Mouse (Mus musculus): ENCODE measurements around the gene Serp2. TPM values are rescaled to one million over a fixed set of nuclear protein-coding genes. Genes with fewer than 3 reads are reported as not detected.

Serp2 gene
- polyA plus RNA-seq, 1 experiment: 1.0 TPM

- no peak for DNase-seq (ENCODE audit: low read depth, low spot score)
Measured at GRCm38 (mm10) chr14:76531027-76531660, 25.5 kb downstream of the Serp2 start.

DNA sequence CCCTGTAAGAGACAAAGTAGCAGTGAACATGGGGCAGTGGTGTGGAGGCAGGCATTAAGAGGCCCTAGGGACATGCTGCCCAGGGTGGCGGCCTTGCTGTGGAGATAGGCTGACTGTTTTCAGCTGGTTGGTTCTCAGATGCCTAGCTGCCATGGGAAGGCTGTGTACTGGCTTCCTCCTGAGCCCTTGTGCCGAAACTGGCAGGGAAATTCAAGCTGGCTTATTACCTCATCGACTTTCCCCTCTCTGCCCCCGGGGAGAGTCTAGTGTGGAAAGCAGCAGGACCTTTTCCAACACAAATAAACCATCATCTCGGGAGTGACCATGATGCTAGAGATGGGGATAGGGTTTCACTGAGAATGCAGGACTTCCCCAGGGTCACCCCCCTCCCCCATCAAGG lies 28.0 kb downstream of the Serp2 start:
- 27% methylated on average over 5 of the region's 5 CpGs for WGBS
- DNase-seq (ENCODE audit: low read depth, low spot score): no peak

More at GRCm38 (mm10) chr14:76531027-76531660, 25.5 kb downstream of the Serp2 start:
- WGBS: 87% methylated on average over 7 of the region's 7 CpGs

GRCm38 (mm10) chr14:76527758-76528313 lies 28.9 kb downstream of the Serp2 start:
- DNase-seq (ENCODE audit: low read depth, low spot score): no peak
- 60% methylated on average over 9 of the region's 9 CpGs for WGBS

DNA sequence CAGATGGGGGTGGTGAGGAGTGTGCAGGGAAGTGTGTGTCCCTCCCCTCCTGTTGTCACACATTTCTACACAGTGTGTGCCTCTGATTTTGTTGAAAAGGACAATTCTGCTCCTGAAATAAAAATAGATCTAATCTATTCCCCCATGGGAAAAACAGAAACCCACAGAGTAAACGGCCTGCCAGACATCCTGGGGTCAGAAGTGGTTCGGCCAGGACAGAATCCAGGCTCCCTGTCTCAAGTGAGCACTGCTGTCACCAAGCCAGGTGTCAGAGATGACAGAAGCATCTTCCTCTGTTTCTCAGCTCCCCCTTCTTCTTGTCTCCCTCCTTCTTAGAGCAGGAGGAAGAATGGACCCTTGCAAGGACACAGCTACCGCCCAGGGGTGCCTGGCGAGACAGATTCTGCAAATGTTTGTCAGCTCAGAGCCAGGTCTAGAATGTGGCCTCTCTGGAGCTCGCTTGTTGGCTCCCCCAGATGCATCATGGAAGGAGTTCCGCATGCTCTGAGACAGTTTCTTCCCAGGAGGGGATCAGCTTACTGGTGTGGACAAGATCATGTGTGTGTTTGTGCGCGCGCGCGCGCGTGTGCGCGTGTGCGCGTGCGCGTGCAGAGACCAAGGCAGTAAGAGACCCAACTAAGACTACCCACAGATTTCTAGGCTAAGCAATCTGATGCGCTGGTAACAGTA lies 29.5 kb downstream of the Serp2 start:
- no peak for DNase-seq (ENCODE audit: low read depth, low spot score)
- 94% methylated on average over 20 of the region's 20 CpGs for WGBS

- 76% methylated on average over 6 of the region's 6 CpGs for WGBS
- no peak for DNase-seq (ENCODE audit: low read depth, low spot score)
Measured at GRCm38 (mm10) chr14:76526467-76526866, 30.2 kb downstream of the Serp2 start.

GRCm38 (mm10) chr14:76523344-76523743 lies 33.3 kb downstream of the Serp2 start:
- DNase-seq (ENCODE audit: low read depth, low spot score): no peak
- WGBS: 89% methylated on average over 1 of the region's 1 CpGs

- 90% methylated on average over 3 of the region's 3 CpGs for WGBS
- no peak for DNase-seq (ENCODE audit: low read depth, low spot score)
Measured at GRCm38 (mm10) chr14:76521308-76521707, 35.4 kb downstream of the Serp2 start.

DNA sequence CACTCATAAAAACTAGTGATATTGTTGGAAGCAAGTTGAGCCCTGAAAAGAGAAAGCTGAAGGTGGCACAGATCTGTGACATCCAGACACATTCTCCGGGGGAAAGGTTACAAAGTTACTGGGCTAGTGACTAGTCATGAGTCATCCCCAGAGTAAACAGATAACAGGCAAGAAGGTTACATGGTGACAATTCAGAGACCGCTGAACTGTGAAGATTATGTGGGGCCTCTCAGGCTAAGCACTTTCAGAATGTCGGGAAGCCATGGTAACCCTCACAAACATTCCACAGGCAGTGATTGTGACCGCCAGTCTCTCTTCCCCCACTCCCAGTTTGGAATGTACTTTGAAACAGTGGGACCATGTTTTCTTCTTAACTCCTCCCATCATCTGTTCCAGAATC lies 36.1 kb downstream of the Serp2 start:
- WGBS: 18% methylated on average over 4 of the region's 4 CpGs

DNA sequence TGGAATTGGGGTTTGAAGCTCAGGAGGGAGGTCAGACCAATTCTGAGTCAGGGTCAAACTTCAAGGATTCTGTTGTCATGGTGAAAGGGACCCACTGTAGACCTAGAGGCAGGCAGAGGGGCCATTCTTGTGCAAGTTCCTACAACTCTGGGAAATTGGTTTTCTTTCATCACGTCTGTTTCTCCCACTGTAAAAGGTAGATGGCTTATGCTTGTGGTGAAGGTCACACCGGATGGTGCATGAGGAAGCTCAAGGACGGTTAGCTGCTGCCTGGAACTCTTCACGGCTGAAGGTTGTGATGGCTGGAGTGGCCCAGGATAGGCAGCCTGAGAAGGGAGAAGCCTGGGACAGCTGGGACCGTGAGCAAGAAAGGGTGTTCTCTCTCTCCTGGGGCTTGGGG lies 38.5 kb downstream of the Serp2 start:
- WGBS: 86% methylated on average over 5 of the region's 5 CpGs

More for the DNA sequence above, 36.1 kb downstream of the Serp2 start:
- no peak for DNase-seq (ENCODE audit: low read depth, low spot score)

DNA sequence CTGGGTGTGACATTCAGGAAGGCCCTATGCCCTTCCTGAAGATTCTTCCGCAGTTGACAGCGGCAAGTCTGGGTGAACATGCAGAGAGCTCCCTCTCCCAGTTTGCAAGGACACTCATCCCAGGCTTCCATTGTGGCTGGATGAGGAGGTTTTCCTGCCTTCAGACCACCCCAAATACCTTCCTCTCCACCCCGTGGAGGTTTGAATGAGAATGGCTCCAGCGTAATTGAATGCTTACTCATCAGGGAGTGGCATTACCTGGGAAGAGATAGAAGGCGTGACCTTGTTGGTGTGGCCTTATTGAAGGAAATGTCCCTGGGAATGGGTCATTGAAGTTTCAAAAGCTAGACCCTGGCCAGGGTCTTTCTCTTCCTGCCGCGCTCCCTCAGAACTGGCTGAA lies 41.1 kb downstream of the Serp2 start:
- WGBS: 82% methylated on average over 7 of the region's 7 CpGs
- DNase-seq (ENCODE audit: low read depth, low spot score): no peak

More for the DNA sequence above, 38.5 kb downstream of the Serp2 start:
- DNase-seq (ENCODE audit: low read depth, low spot score): no peak

DNA sequence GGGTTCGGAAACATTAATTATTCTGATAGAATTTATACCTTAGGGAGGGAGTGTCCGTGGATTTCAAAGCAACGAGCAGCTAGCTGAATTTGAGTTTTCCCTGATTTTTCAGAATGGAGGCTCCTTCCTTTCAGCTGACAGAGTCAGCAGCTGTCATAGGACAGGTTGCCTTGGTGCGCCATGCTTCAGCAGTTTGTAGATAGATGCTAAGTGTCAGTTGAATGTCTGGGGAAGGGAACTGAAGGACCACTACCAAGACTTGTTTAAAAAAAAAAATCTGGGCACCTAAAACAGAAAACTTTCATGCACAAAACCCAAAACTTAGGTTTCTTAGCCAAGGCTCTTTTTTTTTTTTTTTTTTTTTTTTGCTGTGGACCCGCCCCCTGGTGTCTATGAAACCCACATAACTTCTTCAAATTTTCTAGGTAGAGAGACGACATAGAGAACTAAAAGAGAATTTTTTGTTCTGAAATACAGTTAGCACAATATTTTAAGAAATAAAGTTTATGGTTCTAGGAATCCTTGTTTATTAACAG lies 42.6 kb downstream of the Serp2 start:
- no peak for DNase-seq (ENCODE audit: low read depth, low spot score)
- 76% methylated on average over 6 of the region's 6 CpGs for WGBS

DNA sequence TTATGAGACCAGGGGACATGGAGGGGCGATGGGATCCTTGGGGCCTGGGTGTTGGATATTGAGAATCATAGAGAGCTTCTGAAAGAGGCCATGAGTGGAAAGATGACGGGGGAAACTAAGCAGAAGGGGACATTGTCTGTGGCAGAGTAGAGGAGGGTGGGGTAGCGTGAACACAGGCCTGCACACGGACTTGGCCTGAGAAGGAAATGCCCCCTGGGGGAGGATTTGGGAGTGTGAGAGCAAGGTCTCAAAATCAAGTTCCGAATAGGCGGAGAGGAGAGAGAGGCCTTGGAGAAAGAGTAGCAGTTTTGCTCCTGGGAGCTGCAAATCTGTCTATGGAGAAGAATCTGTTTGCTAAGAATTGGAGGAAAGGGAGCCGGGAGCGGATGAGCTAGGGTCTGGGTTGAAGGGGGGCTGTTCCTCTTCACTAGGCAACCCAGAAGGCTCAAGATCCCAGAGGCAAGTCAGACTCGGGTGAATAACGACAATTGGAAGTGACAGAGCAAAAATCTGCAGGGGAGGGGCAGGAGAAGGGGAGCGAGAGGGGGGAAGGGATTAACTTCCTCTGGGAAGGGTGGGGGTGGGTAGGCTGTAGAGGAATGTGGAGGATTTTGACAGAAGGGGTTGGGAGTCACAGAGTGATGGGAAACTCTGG lies 43.2 kb downstream of the Serp2 start:
- DNase-seq (ENCODE audit: low read depth, low spot score): no peak
- WGBS: 73% methylated on average over 11 of the region's 11 CpGs

GRCm38 (mm10) chr14:76511971-76512370 lies 44.7 kb downstream of the Serp2 start:
- WGBS: 87% methylated on average over 7 of the region's 7 CpGs

GRCm38 (mm10) chr14:76508701-76509100 lies 48.0 kb downstream of the Serp2 start:
- WGBS: 33% methylated on average over 10 of the region's 10 CpGs
- DNase-seq (ENCODE audit: low read depth, low spot score): no peak

More at GRCm38 (mm10) chr14:76511971-76512370, 44.7 kb downstream of the Serp2 start:
- DNase-seq (ENCODE audit: low read depth, low spot score): no peak

DNA sequence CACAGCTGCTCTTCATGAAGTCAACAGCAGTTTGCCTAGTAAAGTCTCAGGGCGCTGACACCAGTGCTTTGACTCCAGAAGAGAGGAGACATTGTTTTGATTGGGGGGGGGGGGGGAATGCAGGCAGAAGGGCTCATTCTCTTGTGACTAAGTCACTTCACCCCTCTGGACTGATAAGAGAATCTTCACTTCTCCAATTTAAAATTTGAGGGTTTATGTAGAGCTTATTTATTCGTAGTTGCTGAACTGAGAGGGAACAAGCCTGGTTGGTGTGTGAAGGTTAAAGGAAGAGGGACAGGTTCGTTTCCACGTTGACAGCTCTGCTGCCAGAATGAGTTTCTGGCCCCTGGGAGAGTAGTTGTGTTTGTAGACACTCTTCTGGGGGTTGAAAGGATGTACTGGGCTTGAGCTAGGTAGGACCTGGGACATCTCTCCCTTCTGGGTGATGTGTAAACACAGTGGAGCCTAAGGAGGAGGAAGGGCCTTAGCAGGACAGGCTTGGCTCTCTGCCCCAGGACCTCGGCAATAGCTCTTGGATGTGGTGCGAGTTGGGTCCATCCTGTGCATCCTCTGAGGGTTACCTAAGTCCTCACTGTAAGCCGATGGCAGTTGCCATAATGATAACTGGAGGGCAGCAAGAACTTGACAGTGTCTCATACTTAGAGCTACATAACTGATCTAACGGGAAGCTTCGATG lies 48.7 kb downstream of the Serp2 start:
- 44% methylated on average over 9 of the region's 9 CpGs for WGBS
- DNase-seq (ENCODE audit: low read depth, low spot score): no peak

DNA sequence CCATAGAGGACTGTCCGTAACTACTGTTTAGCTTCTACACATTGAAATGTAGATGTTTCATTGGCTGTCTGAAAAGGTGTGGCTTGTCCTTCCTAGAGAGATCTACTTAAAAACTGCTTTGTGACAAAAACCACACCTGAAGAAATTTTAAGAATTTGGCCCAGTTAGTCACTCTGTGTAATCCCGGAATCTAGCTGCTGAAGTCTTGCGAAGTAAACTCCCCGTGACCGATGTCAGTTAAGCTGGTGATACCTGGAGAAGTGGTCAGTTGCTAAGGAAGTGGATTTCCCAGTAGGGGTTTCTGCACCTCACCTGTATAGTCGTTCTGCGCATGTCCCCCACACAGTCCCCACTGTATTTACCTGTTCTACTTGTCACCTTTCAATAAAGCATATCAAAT lies 49.3 kb downstream of the Serp2 start:
- 88% methylated on average over 7 of the region's 7 CpGs for WGBS
- no peak for DNase-seq (ENCODE audit: low read depth, low spot score)

DNA sequence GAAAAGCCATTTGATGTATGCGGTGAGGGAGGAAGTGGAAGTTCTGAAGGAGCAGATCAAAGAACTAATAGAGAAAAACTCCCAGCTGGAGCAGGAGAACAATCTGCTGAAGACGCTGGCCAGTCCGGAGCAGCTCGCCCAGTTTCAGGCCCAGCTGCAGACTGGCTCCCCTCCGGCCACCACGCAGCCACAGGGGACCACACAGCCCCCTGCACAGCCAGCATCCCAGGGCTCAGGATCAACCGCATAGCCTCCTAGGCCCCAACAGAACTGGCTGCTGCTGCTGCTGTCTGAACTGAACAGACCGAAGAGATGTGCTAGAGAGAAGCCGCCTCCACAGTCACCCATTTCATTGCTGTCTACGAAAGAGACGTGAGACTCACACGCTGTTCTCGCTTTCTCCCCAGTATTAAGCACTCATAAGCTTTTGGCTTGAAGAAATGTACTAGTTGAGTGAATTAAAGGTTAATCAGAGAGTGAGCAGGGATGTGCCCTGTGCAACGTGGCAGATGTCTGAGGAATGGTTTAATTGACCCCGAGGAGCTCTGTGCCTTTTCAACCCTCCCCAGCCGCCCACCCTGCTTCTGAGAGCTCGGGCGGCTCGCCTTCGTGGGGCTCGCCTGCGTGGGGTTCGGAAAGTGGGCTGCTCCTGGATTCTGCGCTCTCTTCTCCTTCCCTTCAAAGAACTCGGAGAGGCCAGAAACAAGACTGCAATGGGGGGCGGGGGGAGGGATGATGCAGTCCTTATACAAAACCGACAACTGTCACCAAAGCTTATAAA lies 50.1 kb downstream of the Serp2 start:
- DNase-seq (ENCODE audit: low read depth, low spot score): no peak
- 62% methylated on average over 27 of the region's 27 CpGs for WGBS

DNA sequence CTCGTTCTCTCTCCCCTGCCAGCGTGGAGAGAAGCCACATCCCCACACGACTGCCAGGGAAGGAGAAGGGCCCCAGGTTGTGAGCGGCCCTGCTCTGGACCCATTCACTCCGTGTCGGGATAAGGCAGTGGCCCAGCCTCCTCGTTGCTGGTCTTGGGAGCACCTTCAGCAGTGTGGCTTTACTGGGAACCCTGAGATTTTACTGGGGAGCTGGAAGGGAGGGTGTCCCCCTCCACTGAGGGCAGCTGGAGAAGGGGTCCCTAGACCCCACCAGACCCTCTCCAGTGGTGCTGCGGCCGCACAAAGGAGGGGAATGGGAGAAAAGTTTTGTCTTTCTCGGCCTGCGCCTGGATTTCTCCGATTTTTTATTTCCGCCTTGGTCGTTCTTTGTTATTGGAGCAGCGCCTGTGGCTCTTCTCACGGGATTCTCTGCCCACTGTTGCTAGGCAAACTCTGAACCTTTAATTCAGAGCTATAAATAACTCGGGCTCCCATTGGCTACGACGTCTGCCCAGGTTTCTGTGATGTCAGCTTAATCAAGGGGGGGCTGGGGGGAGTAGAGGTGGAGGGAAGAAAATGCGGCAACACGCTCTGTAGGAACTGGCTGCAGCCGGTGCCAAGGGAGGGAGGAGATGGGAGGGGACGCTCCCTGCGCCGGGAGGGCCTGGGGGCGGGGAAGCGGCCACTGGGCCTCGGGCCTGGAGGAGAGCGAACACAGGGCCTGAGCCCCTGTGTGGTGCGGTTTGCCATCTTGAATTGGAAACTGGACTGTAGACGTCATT lies 51.1 kb downstream of the Serp2 start:
- peak; percentile 95 for DNase-seq (ENCODE audit: low read depth, low spot score)
- 2% methylated on average over 31 of the region's 31 CpGs for WGBS
